In the genomic region with DNA sequence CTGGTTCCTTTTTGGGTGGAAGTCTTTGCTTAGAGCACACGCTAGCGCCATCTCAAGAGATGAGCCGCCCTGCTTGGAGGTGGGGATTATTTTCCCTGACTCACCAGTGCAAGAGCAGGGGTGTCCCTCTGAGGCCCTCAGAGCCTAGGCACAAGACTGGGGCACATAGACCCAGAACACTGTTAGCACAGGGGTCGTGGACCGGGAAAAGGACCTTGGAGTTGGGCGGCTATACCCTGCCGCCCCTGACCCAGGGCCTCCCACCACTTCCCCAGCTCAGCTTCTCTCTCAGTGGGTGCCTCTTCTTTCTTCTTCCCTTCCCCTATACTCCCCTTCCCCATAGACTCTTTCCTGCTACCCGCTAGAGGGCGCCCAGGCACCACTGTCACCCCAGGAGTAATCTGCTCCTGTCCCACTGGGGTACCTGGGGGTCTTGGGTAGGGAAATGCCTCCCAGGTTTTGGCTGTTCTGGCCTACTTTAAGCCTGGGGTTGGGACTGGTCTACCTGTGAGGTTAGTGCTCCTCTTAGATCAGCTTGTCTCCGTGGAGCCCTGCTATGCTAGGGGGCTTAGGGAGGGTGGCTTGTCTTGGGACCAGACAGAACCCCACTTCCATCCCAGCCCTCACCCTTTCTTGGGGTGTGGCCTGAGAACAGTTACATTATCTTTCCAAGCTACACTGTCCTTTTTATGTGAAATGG, we compare ENCODE assay signal across 8 mouse cellular contexts. TPM values are rescaled to one million over a fixed set of nuclear protein-coding genes. Genes with fewer than 3 reads are reported as not detected.
DNase-seq lines count a peak whose midpoint lies in the region; ATAC-seq and TF ChIP-seq lines count a peak whose summit lies in the region.

No protein-coding gene starts in this region.

- no peak overlapping the region for H3K27ac ChIP-seq in gastrocnemius, adult 2 months
- H3K27ac ChIP-seq in hindbrain, embryonic 11.5 days (ENCODE audit: low read depth, low read length), result peak overlapping the region; percentile 81
- no peak overlapping the region for H3K27ac ChIP-seq in limb, embryonic 13.5 days

- intact Hi-C loops in gastrocnemius, adult 2 months (cut with DNase I), result loop anchor here (2.0 kb wide), 1 partner anchor 57 kb away; no protein-coding TSS in a partner anchor

- no peaks in the 10 kb centered on the region for H3K36me3 ChIP-seq in hindbrain, embryonic 11.5 days (ENCODE audit: control insufficient read depth, insufficient read depth, low read length)
- no peaks in the 10 kb centered on the region for H3K36me3 ChIP-seq in limb, embryonic 13.5 days

- peak; percentile 68 for TF ChIP-seq CTCF in gastrocnemius, adult 2 months (IDR thresholded peaks at IDR 0.05)

- H3K4me1 ChIP-seq in hindbrain, embryonic 11.5 days (replicated peaks; ENCODE audit: control insufficient read depth, insufficient read depth, low read length), result no peaks in the 10 kb centered on the region; the same call in none of the 2 replicates
- H3K4me1 ChIP-seq in limb, embryonic 13.5 days, result peaks cover 12% of the 10 kb centered on the region

- H3K4me3 ChIP-seq in gastrocnemius, adult 2 months, result no peak overlapping the region
- H3K4me3 ChIP-seq in hindbrain, embryonic 11.5 days (ENCODE audit: low read depth, low read length), result no peak overlapping the region
- no peak overlapping the region for H3K4me3 ChIP-seq in limb, embryonic 13.5 days

- no peaks in the 10 kb centered on the region; the same call in 1 of the 2 replicates for H3K27me3 ChIP-seq in hindbrain, embryonic 11.5 days (ENCODE audit: control insufficient read depth, insufficient read depth, low read length)
- peaks cover 37% of the 10 kb centered on the region for H3K27me3 ChIP-seq in limb, embryonic 13.5 days

- DNase-seq in gastrocnemius, adult 2 months, result peak; percentile 47
- DNase-seq in gastrocnemius, postnatal 4 days (ENCODE audit: low spot score in 2 of 2), result no peak
- DNase-seq in 416B (ENCODE audit: low read depth), result peak; percentile 6
- peak; percentile 37 to 51 for DNase-seq in adrenal gland, postnatal 36 days
- DNase-seq in hindbrain, embryonic 11.5 days (ENCODE audit: low spot score), result peak; percentile 63
- peak; percentile 82 for DNase-seq in right cerebral cortex, postnatal 4 days
- no peak for DNase-seq in urinary bladder, postnatal 10 days (ENCODE audit: low spot score)

- H3K4me2 ChIP-seq in hindbrain, embryonic 11.5 days (replicated peaks; ENCODE audit: low read depth, low read length), result peak overlapping the region; percentile 33; the same call in 1 of the 2 replicates
- H3K4me2 ChIP-seq in limb, embryonic 13.5 days (replicated peaks), result peak overlapping the region; percentile 41; the same call in 1 of the 2 replicates

- H3K9me3 ChIP-seq in hindbrain, embryonic 11.5 days (ENCODE audit: control insufficient read depth, low read length), result no peaks in the 10 kb centered on the region
- 0 out of 2 replicates have a peak, but pooled peaks cover 4% of the 10 kb centered on the region for H3K9me3 ChIP-seq in limb, embryonic 13.5 days

- peak; percentile 69 for ATAC-seq in hindbrain, embryonic 11.5 days (ENCODE audit: low FRiP score)
- no peak for ATAC-seq in limb, embryonic 13.5 days (ENCODE audit: low FRiP score, low read depth)

- WGBS in hindbrain, embryonic 11.5 days, result 4% methylated on average over 10 of the region's 10 CpGs
- WGBS in limb, embryonic 13.5 days, result 3% methylated on average over 10 of the region's 10 CpGs

- H3K9ac ChIP-seq in hindbrain, embryonic 11.5 days (ENCODE audit: low read depth, low read length), result peak overlapping the region; percentile 34; the same call in 1 of the 2 replicates
- no peak overlapping the region for H3K9ac ChIP-seq in limb, embryonic 13.5 days

RNA-seq across cellular contexts. Expression of a gene that starts 51.2 kb away (rescaled TPM):
- total RNA-seq in gastrocnemius, adult 2 months (2021), result 1 to 10 TPM; 5.8 to 7.0 TPM
- total RNA-seq in gastrocnemius, postnatal 4 days (2021), result 10 to 100 TPM in 1 of 2 experiments, 1 to 10 TPM in 1; 8.1 to 10.5 TPM
- total RNA-seq in adrenal gland, postnatal 36 days (2021), result 10 to 100 TPM; 25.2 to 25.7 TPM
- polyA plus RNA-seq in hindbrain, embryonic 11.5 days (2014; fragmentation: Nextera tagmentation; extraction: Ambion mirVana), result 6.0 and 6.4 TPM in 2 replicates
- 1.6 and 1.9 TPM in 2 replicates for polyA plus RNA-seq in limb, embryonic 13.5 days (2015; fragmentation: Nextera tagmentation; extraction: Ambion mirVana)

Comparison
In these comparisons a context has a peak if more than half of its experiments do, and no peak if none do; other contexts are left out.
1. DNase-seq: peak in gastrocnemius, adult 2 months (single experiment), 416B (single experiment), adrenal gland, postnatal 36 days (2 of 2), hindbrain, embryonic 11.5 days (single experiment) and right cerebral cortex, postnatal 4 days (single experiment); none in gastrocnemius, postnatal 4 days (0 of 2) and urinary bladder, postnatal 10 days (single experiment).